Mouse (Mus musculus) liver, adult 2 months (tissue): ENCODE data around the gene Selenop. TPM values are rescaled to one million over a fixed set of nuclear protein-coding genes. Genes with fewer than 3 reads are reported as not detected.

Experiments used
- DNase-seq: peaks from one replicate; pipeline ENCODE4 v3.0.0-alpha.2; 2011; ENCODE audit warnings: low read depth, low spot score; ENCODE audit errors: extremely low read depth
- H3K27ac ChIP-seq: fragments of 200-500 bp; replicated peaks from 2 replicates; pipeline ENCODE4 v1.5.1; 2012; ENCODE audit warnings: low read depth, mild to moderate bottlenecking, control low read depth, inconsistent platforms, low read length; ENCODE audit not compliant: insufficient read depth
- H3K27me3 ChIP-seq: fragments of 200-500 bp; 2 replicates; pipeline ENCODE4 v1.6.1; 2012; ENCODE audit warnings: mild to moderate bottlenecking, moderate library complexity, low read length, inconsistent platforms; ENCODE audit not compliant: control insufficient read depth, insufficient read depth
- H3K36me3 ChIP-seq: fragments of 200-500 bp; 2 replicates; pipeline ENCODE4 v1.6.1; 2012; ENCODE audit warnings: low read length, inconsistent platforms; ENCODE audit not compliant: control insufficient read depth, insufficient read depth
- H3K4me1 ChIP-seq: fragments of 200-500 bp; 2 replicates; pipeline ENCODE4 v1.6.1; 2011; ENCODE audit warnings: low read length; ENCODE audit not compliant: control insufficient read depth, insufficient read depth
- H3K4me3 ChIP-seq: fragments of 200-500 bp; 2 replicates; pipeline ENCODE4 v1.5.1; 2011; ENCODE audit warnings: low read depth, mild to moderate bottlenecking, control low read depth, low read length, moderate library complexity; ENCODE audit not compliant: insufficient read depth
- H3K79me2 ChIP-seq: fragments of 200-500 bp; 2 replicates; pipeline ENCODE4 v1.6.1; 2012; ENCODE audit warnings: inconsistent platforms, mild to moderate bottlenecking, low read length, moderate library complexity; ENCODE audit not compliant: control insufficient read depth, insufficient read depth
- H3K9ac ChIP-seq: fragments of 200-500 bp; 2 replicates; pipeline ENCODE4 v1.6.1; 2012; ENCODE audit warnings: low read depth, mild to moderate bottlenecking, control low read depth, inconsistent platforms, low read length
- CTCF ChIP-seq: fragments of 200-500 bp; IDR thresholded peaks from 2 replicates; pipeline ENCODE4 v1.5.1; 2011; ENCODE audit warnings: low read depth, low read length, control low read depth
- POLR2A ChIP-seq: fragments of 200-500 bp; IDR thresholded peaks from 2 replicates; pipeline ENCODE4 v1.6.1; 2011; ENCODE audit warnings: low read length, control low read depth; ENCODE audit not compliant: insufficient read depth; ENCODE audit errors: extremely low read depth
- whole genome bisulfite sequencing: fragments of 180-500 bp; shearing (Covaris S2); methylation state at CpG from one replicate; pipeline ENCODE4 v1.1.7; 2018; 5-methylcytosine and 5-hydroxymethylcytosine counted together
- polyA plus RNA-seq: library from polyadenylated mRNA; depleted of rRNA; stranded (reverse); fragments of >200 nt; gene quantifications from 2 replicates; pipeline ENCODE4 v1.2.3, GENCODE M21; 2012
- total RNA-seq: library from RNA; depleted of rRNA; stranded (reverse); fragments of >200 nt; gene quantifications from 2 replicates; pipeline ENCODE4 v1.2.3, GENCODE M21; 2014

The Selenop gene
- total and polyA plus RNA-seq, 2 experiments = 1,988 to 8,531 TPM

DNA sequence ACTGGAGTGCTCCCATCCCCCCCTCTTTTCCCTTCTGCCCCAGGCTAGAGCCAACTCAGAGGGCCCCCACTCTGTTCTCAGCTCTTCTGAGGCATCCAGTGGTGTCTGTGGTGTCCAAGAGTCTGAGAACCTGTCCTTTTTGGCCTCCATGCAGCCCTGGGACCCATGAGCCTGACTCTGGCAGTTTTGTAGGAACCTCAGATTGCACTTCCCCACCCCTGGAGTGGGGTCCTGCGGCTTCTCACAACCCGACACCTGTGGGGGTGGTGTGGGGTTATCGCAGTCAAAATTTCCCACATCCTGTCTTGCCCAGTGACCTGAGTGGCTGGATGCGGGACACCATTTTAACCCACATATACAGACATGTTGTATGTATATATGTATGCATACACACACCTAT lies 4.1 kb upstream of the Selenop start:
- WGBS = 98% methylated on average over 4 of the region's 4 CpGs
- TF ChIP-seq POLR2A (no peak), CTCF (no peak)
- no peak overlapping the region for H3K4me3 ChIP-seq

DNA sequence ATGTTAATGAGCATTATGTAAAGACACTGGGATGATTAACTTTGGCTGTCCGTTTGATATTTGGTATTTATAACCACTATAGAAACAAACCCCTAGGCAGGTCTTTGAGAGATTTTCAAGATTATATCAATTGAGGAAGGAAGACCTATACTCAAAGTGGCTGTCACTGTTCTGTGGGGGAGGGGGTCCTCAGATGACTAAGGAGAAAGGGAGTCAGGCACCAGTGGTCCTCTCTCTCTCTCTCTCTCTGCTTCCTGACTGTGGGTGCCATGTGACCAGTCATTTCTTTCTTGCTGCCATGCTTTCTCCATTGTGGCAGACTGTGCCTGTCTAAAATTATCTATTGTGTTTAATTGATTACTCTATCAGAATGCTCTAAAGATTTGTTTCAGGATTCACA lies 3.5 kb upstream of the Selenop start:
- 94% methylated on average over 1 of the region's 1 CpGs for WGBS
- no peak for DNase-seq
- H3K9ac ChIP-seq = no peak overlapping the region
- peaks cover 13% of the 10 kb centered on the region for H3K4me1 ChIP-seq
- peaks cover 5% of the 10 kb centered on the region; the same call in 1 of the 2 replicates for H3K79me2 ChIP-seq
- no peak overlapping the region for H3K4me3 ChIP-seq
- no peaks in the 10 kb centered on the region for H3K27me3 ChIP-seq
- no peak overlapping the region for H3K27ac ChIP-seq
- no peak for TF ChIP-seq CTCF
- no peaks in the 10 kb centered on the region for H3K36me3 ChIP-seq

More for the DNA sequence above, 4.1 kb upstream of the Selenop start:
- Histone ChIP-seq H3K27me3 (no peaks in the 10 kb centered on the region), H3K36me3 (no peaks in the 10 kb centered on the region), H3K9ac (no peak overlapping the region), H3K4me1 (peaks cover 8% of the 10 kb centered on the region; the same call in 1 of the 2 replicates), H3K79me2 (peaks cover 2% of the 10 kb centered on the region; the same call in 1 of the 2 replicates), H3K27ac (no peak overlapping the region)
- DNase-seq = no peak

DNA sequence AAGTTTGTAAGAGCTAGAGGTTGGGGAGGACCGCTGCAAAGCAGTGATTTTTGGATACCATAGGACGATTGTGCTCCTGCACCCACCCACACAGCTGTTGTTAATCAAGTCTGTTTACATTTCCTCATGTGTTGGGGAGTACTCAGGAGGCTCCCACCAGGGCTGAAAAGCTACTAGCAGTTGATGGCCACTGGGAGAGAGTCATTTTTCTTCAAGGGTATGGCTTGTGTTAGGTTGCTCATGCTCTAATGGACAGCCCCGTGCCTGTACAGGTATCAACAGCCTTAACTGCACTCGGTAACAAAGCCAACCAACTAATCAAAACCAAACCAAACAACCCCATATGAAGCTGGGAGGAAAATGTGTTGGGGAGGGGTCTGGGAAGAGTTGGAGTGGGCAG lies 1.1 kb downstream of the Selenop start:
- Histone ChIP-seq H3K9ac (no peak overlapping the region), H3K79me2 (peaks cover 17% of the 10 kb centered on the region; the same call in 1 of the 2 replicates), H3K27me3 (no peaks in the 10 kb centered on the region), H3K4me3 (no peak overlapping the region), H3K27ac (peak overlapping the region; percentile 77), H3K36me3 (peaks cover 21% of the 10 kb centered on the region), H3K4me1 (peaks cover 15% of the 10 kb centered on the region)
- TF ChIP-seq POLR2A = no peak
- no peak for TF ChIP-seq CTCF
- 35% methylated on average over 4 of the region's 4 CpGs for WGBS
- no peak for DNase-seq

DNA sequence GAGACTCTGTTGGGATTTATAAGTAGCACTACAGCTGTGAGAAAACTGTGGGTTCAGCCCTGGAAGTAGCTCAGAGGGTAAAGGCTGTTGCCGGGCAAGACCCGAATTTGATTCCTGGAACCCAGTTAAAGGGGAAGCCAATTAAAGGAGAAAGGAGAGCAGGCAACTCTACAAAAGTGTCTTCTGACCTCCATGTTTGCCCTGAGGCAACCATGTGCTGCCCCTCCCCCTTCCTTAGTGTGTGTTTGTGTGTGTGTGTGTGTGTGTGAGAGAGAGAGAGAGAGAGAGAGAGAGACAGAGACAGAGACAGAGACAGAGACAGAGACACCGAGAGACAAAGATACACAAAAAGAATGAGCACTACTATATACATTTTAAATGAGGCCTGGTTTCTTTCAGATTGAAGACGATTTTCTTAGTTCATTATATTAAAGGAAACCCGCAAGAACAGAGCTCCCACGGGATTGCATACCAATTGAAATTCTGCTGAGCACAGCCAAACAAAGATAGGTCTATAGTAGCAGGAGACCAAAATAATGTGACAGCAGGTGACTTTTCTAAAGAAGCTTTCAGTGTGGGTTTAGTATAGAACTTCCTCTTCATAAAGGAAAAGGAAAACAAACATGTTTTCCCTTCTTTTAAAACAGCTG lies 1.8 kb downstream of the Selenop start:
- H3K4me1 ChIP-seq = peaks cover 15% of the 10 kb centered on the region
- peak overlapping the region; percentile 67 for H3K9ac ChIP-seq
- no peaks in the 10 kb centered on the region for H3K27me3 ChIP-seq
- DNase-seq = peak; percentile 68
- H3K36me3 ChIP-seq = peaks cover 27% of the 10 kb centered on the region
- H3K79me2 ChIP-seq = peaks cover 17% of the 10 kb centered on the region; the same call in 1 of the 2 replicates
- H3K27ac ChIP-seq = peak overlapping the region; percentile 77
- 2% methylated on average over 6 of the region's 6 CpGs for WGBS
- TF ChIP-seq CTCF (no peak), POLR2A (no peak)
- H3K4me3 ChIP-seq = peak overlapping the region; percentile 66

DNA sequence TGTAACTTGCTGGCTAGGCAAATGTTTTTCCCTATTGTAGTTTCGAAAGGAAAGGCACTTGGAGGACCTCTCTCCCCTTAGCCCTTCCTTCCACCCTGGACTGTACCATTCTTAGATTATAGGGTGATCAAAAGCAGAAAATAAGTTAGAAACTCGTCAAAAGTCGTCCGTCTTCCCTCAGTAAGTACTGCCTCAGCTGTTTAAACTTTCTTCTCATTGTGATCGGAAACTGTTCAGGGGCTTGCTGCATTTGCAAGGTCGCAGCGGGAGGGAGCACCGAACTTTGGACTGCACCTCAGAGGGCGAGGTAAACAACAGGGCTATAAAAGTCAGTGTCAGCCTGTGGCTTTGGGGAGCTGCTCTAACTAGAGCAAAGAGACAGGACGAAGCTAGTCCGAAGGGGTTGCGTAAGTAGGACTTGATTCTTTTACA lies 2.3 kb downstream of the Selenop start:
- H3K4me1 ChIP-seq = peaks cover 15% of the 10 kb centered on the region
- H3K27ac ChIP-seq = peak overlapping the region; percentile 77
- H3K27me3 ChIP-seq = no peaks in the 10 kb centered on the region
- 1% methylated on average over 12 of the region's 12 CpGs for WGBS
- peak; percentile 99 for DNase-seq
- TF ChIP-seq CTCF = no peak
- peak; percentile 97; the same call in 1 of the 2 replicates for TF ChIP-seq POLR2A
- H3K4me3 ChIP-seq = peak overlapping the region; percentile 66
- peak overlapping the region; percentile 44 for H3K9ac ChIP-seq
- peaks cover 31% of the 10 kb centered on the region for H3K36me3 ChIP-seq
- H3K79me2 ChIP-seq = peaks cover 17% of the 10 kb centered on the region; the same call in 1 of the 2 replicates

DNA sequence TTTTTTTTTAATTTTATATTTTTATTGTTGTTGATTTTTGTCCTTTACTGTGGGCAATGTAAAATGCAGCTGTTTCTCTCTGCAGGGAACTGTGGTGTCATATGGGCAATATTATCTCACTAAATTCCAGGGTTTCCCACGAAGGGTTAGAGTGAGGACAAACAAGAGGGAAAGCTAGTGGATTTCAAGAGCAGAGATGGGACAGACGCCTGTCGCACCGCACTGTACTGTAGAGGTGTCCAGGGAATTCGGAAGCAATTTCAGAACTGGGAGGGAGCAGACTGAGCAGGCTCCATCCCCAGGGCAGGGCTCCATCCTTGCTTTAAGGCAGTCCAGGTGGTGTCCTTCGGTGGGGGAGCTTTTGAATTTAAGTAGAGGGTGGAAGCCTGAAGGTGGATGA lies 2.9 kb downstream of the Selenop start:
- Histone ChIP-seq H3K36me3 (peaks cover 37% of the 10 kb centered on the region), H3K27ac (peak overlapping the region; percentile 93), H3K79me2 (peaks cover 17% of the 10 kb centered on the region; the same call in 1 of the 2 replicates), H3K4me3 (peak overlapping the region; percentile 66), H3K27me3 (no peaks in the 10 kb centered on the region), H3K9ac (peak overlapping the region; percentile 89), H3K4me1 (peaks cover 13% of the 10 kb centered on the region)
- under 1% methylated on average over 6 of the region's 6 CpGs for WGBS
- DNase-seq = no peak
- no peak for TF ChIP-seq CTCF
- TF ChIP-seq POLR2A = peak; percentile 61; the same call in 1 of the 2 replicates
